Mouse (Mus musculus): Measurements from ENCODE around the gene Carmil1.

- TF ChIP-seq POLR2A (IDR thresholded peaks at IDR 0.05; ENCODE audit: low read depth, low read length), result no peak
- TF ChIP-seq CTCF (IDR thresholded peaks at IDR 0.05; ENCODE audit: extremely low read depth, insufficient read length, insufficient replicate concordance, low read depth, low read length), result no peak
Observed at GRCm38 (mm10) chr13:24102256-24102655, 178.3 kb downstream of the Carmil1 start.
